Mouse (Mus musculus) CH12.LX (cell line): Measurements from ENCODE around the gene Tank. TPM values are rescaled to one million over a fixed set of nuclear protein-coding genes. Genes with fewer than 3 reads are reported as not detected.

Source experiments
- DNase-seq: peaks from one replicate; pipeline ENCODE4 v3.0.0-alpha.2; 2013; ENCODE audit errors: extremely low read depth
- H3K27ac ChIP-seq: 2 replicates; pipeline ENCODE4 v1.5.1; 2012; ENCODE audit warnings: low read depth, mild to moderate bottlenecking, control low read depth, moderate library complexity; ENCODE audit not compliant: insufficient read depth
- H3K27me3 ChIP-seq: replicated peaks from 2 replicates; pipeline ENCODE3; 2012; ENCODE audit warnings: inconsistent platforms
- H3K36me3 ChIP-seq, 2 experiments: replicated peaks in 1 of 2; 2 replicates each; pipeline versions ENCODE3 to v1.6.1; 2012; ENCODE audit warnings: inconsistent platforms in 1 of 2, low read length in 1 of 2, mild to moderate bottlenecking in 1 of 2, mixed read lengths in 1 of 2, moderate library complexity in 1 of 2; ENCODE audit not compliant: control insufficient read depth in 1 of 2, insufficient read depth in 1 of 2
- H3K4me1 ChIP-seq, 2 experiments: 2 replicates each; pipeline ENCODE4 v1.6.1; 2012; ENCODE audit warnings: inconsistent platforms in 1 of 2, moderate library complexity in 1 of 2; ENCODE audit not compliant: insufficient read depth in 2 of 2, control insufficient read depth in 1 of 2
- H3K4me2 ChIP-seq: 2 replicates; pipeline ENCODE4 v1.6.1; 2012; ENCODE audit warnings: low read depth, mild to moderate bottlenecking, control low read depth; ENCODE audit not compliant: poor library complexity, insufficient read depth, severe bottlenecking
- H3K4me3 ChIP-seq, 3 experiments: fragments of 150-350 bp in 1 of 3; sonication (generic) in 1 of 3; replicated peaks in 1 of 3; 2 replicates each; pipeline versions ENCODE3 to v1.5.1; 2011 to 2012; ENCODE audit warnings: low read depth in 2 of 3, low read length in 2 of 3, mild to moderate bottlenecking in 2 of 3, moderate library complexity in 2 of 3, control low read depth in 1 of 3, improper control_type of control experiment in 1 of 3, inconsistent platforms in 1 of 3, mixed read lengths in 1 of 3; ENCODE audit not compliant: poor library complexity in 1 of 3
- H3K79me2 ChIP-seq: replicated peaks from 2 replicates; pipeline ENCODE4 v1.6.1; 2012; ENCODE audit warnings: mild to moderate bottlenecking, moderate library complexity; ENCODE audit not compliant: control insufficient read depth, poor library complexity, insufficient read depth, severe bottlenecking; ENCODE audit errors: extremely low read depth
- H3K9ac ChIP-seq: 2 replicates; pipeline ENCODE4 v1.6.1; 2012; ENCODE audit warnings: low read depth, mild to moderate bottlenecking, control low read depth, moderate library complexity; ENCODE audit not compliant: insufficient read depth
- H3K9me3 ChIP-seq: replicated peaks from 2 replicates; pipeline ENCODE3; 2012; ENCODE audit warnings: low read length, inconsistent platforms, mixed read lengths
- BHLHE40 ChIP-seq: IDR thresholded peaks from 2 replicates; pipeline ENCODE4 v1.6.1; 2011; ENCODE audit warnings: mild to moderate bottlenecking, low read depth, low read length, improper control_type of control experiment
- CTCF ChIP-seq, 2 experiments: IDR thresholded peaks in 1 of 2; conservative IDR thresholded peaks in 1 of 2; 2 replicates each; pipeline ENCODE4 v1.5.1; 2011 to 2012; ENCODE audit warnings: low read depth in 2 of 2, low read length in 2 of 2, improper control_type of control experiment in 1 of 2, inconsistent platforms in 1 of 2, mild to moderate bottlenecking in 1 of 2, moderate library complexity in 1 of 2
- ELF1 ChIP-seq: IDR thresholded peaks from 2 replicates; pipeline ENCODE4 v1.6.1; 2014; ENCODE audit warnings: low read depth, mild to moderate bottlenecking, inconsistent platforms, low read length, improper control_type of control experiment
- IRF4 ChIP-seq: IDR thresholded peaks from 2 replicates; pipeline ENCODE4 v1.6.1; 2014; ENCODE audit warnings: low read depth, mild to moderate bottlenecking, inconsistent platforms, low read length, improper control_type of control experiment
- MEF2A ChIP-seq: IDR thresholded peaks from 2 replicates; pipeline ENCODE4 v1.6.1; 2014; ENCODE audit warnings: low read depth, mild to moderate bottlenecking, inconsistent platforms, low read length, improper control_type of control experiment, borderline replicate concordance
- MXI1 ChIP-seq: IDR thresholded peaks from 2 replicates; pipeline ENCODE4 v1.6.1; 2011; ENCODE audit warnings: mild to moderate bottlenecking, low read depth, low read length, improper control_type of control experiment
- MYC ChIP-seq: IDR thresholded peaks from 2 replicates; pipeline ENCODE4 v1.6.1; 2011; ENCODE audit warnings: low read depth, mild to moderate bottlenecking, improper control_type of control experiment, low read length
- NRF1 ChIP-seq: IDR thresholded peaks from 2 replicates; pipeline ENCODE4 v1.6.1; 2014; ENCODE audit warnings: low read depth, mild to moderate bottlenecking, inconsistent platforms, low read length, improper control_type of control experiment, moderate library complexity
- RAD21 ChIP-seq: IDR thresholded peaks from 2 replicates; pipeline ENCODE4 v1.6.1; 2011; ENCODE audit warnings: low read depth, mild to moderate bottlenecking, low read length, improper control_type of control experiment, moderate library complexity
- SMC3 ChIP-seq: IDR thresholded peaks from 2 replicates; pipeline ENCODE4 v1.6.1; 2011; ENCODE audit warnings: low read depth, low read length, improper control_type of control experiment
- TBP ChIP-seq: conservative IDR thresholded peaks from 2 replicates; pipeline ENCODE4 v1.6.1; 2011; ENCODE audit warnings: low read depth, low read length, improper control_type of control experiment
- USF2 ChIP-seq: conservative IDR thresholded peaks from 2 replicates; pipeline ENCODE4 v1.6.1; 2011; ENCODE audit warnings: low read depth, low read length, improper control_type of control experiment
- ZC3H11A ChIP-seq: IDR thresholded peaks from 2 replicates; pipeline ENCODE4 v1.6.1; 2012; ENCODE audit warnings: low read depth, mild to moderate bottlenecking, inconsistent platforms, low read length, improper control_type of control experiment
- ZKSCAN1 ChIP-seq: IDR thresholded peaks from 2 replicates; pipeline ENCODE4 v1.6.1; 2012; ENCODE audit warnings: low read depth, inconsistent platforms, low read length, improper control_type of control experiment, borderline replicate concordance
- dilution Hi-C: fragments of 300-500 bp; cut with MboI; formaldehyde crosslinking; loops from 2 replicates; pipeline ENCODE4 v1.14.3; 2020; ENCODE audit warnings: low sequenced_read_pairs; ENCODE audit not compliant: extremely low pct_unique_long_range_greater_than_20kb, extremely low pct_ligation_motif_present
- in situ Hi-C: fragments of 300-500 bp; cut with MboI; formaldehyde crosslinking; loops from 3 replicates; pipeline ENCODE4 v1.14.3; 2019; ENCODE audit warnings: low sequenced_read_pairs, low pct_ligation_motif_present, low pct_unique_long_range_greater_than_20kb, mixed read lengths
- polyA plus RNA-seq: library from polyadenylated mRNA; unstranded; fragments of >175 nt; gene quantifications from 2 replicates; pipeline ENCODE4 v1.2.1, GENCODE M21; 2012; ENCODE audit warnings: low read depth; ENCODE audit not compliant: insufficient read length
- total RNA-seq, 2 experiments: library from RNA; depleted of rRNA; stranded (reverse); fragments of 300-350 nt in 1 of 2; fragments of >200 nt in 1 of 2; gene quantifications; 2 replicates each; pipeline ENCODE4 v1.2.3; 2012 to 2014

Gene Tank
- total and polyA plus RNA-seq, 3 experiments = 45.7 to 152 (median 68.7) TPM

GRCm38 (mm10) chr2:61668260-61668659, 89.9 kb downstream of the Tank start:
- Histone ChIP-seq H3K27ac (no peak overlapping the region), H3K27me3 (no peaks in the 10 kb centered on the region), H3K4me1 (no peaks in the 10 kb centered on the region), H3K9ac (no peak overlapping the region), H3K36me3 (no peaks in the 10 kb centered on the region), H3K4me3 (no peak overlapping the region), H3K79me2 (no peaks in the 10 kb centered on the region), H3K4me2 (no peak overlapping the region)
- dilution Hi-C loops = no loop called here
- peak; percentile 68 for DNase-seq
- TF ChIP-seq IRF4 = 0 out of 2 replicates have a peak, but pooled peaks have one; percentile 53
- peak; percentile 88 for TF ChIP-seq SMC3
- TF ChIP-seq MEF2A = 0 out of 2 replicates have a peak, but pooled peaks have one; percentile 14
- TF ChIP-seq ZC3H11A = peak; percentile 58
- no peak for TF ChIP-seq ZKSCAN1
- TF ChIP-seq CTCF (conservative IDR thresholded peaks at IDR 0.05 in 1 of 2, IDR thresholded peaks at IDR 0.05 in 1 of 2; ENCODE audit: low read depth in 2 of 2, low read length in 2 of 2) = peak; percentile 61 to 84
- peak; percentile 74 for TF ChIP-seq RAD21
- no peak for TF ChIP-seq ELF1
- TF ChIP-seq, all 38 proteins: peak for 6
- no peaks in the 10 kb centered on the region for H3K9me3 ChIP-seq
- in situ Hi-C loops = loop anchor here (10.0 to 25.0 kb wide), 2 partner anchors 287 to 944 kb away; no protein-coding TSS in a partner anchor

GRCm38 (mm10) chr2:61674555-61674954, 96.2 kb downstream of the Tank start:
- dilution Hi-C loops = no loop called here
- no peaks in the 10 kb centered on the region for H3K36me3 ChIP-seq
- peaks cover 0 to 4% of the 10 kb centered on the region in 2 experiments; a peak in 1 of 4 replicates for H3K4me1 ChIP-seq
- H3K27me3 ChIP-seq = no peaks in the 10 kb centered on the region
- TF ChIP-seq SMC3 (no peak), NRF1 (no peak), TBP (no peak), MYC (no peak), BHLHE40 (no peak), ZKSCAN1 (no peak), CTCF (conservative IDR thresholded peaks at IDR 0.05 in 1 of 2, IDR thresholded peaks at IDR 0.05 in 1 of 2; ENCODE audit: low read depth in 2 of 2, low read length in 2 of 2) (no peak), MXI1 (no peak), USF2 (no peak)
- H3K79me2 ChIP-seq = no peaks in the 10 kb centered on the region
- no peak overlapping the region for H3K4me2 ChIP-seq
- no peak overlapping the region for H3K9ac ChIP-seq
- in situ Hi-C loops = loop anchor here (25.0 kb wide), 1 partner anchor 938 kb away; no protein-coding TSS in a partner anchor
- no peaks in the 10 kb centered on the region for H3K9me3 ChIP-seq
- H3K4me3 ChIP-seq = no peak overlapping the region
- no peak for DNase-seq
- no peak overlapping the region for H3K27ac ChIP-seq
